Mouse (Mus musculus): ENCODE measurements around the gene Dmpk. TPM values are rescaled to one million over a fixed set of nuclear protein-coding genes. Genes with fewer than 3 reads are reported as not detected.
A peak's percentile ranks its signal among the peaks of the same experiment; 100 is the strongest.

The Dmpk gene
- polyA plus RNA-seq, 1 experiment from 2014 or later = 8.7 TPM

- DNase-seq (ENCODE audit: low spot score) = peak; percentile 65
- no peaks in the 10 kb centered on the region for H3K9me3 ChIP-seq (replicated peaks)
- H3K36me3 ChIP-seq = peaks cover 77% of the 10 kb centered on the region
- WGBS = 62% methylated on average over 5 of the region's 5 CpGs
- H3K27me3 ChIP-seq (ENCODE audit: low read depth, poor library complexity, severe bottlenecking) = no peaks in the 10 kb centered on the region
- no peak overlapping the region for H3K4me3 ChIP-seq
- no peak overlapping the region for H3K27ac ChIP-seq
- no peaks in the 10 kb centered on the region for H3K4me1 ChIP-seq
Measured at GRCm38 (mm10) chr7:19137380-19137779, 53.7 kb downstream of the Dmpk start.

Small RNAs within 50 kb of the gene (microRNA-seq; reads per million reads assigned to microRNA genes)
- gene Mir3100 = not detected

Other genes starting within 250 kb of the Dmpk start
- gene Mill2, start 243.9 kb upstream of the Dmpk start, polyA plus RNA-seq (2016; fragmentation: Nextera tagmentation; extraction: Ambion mirVana) = not detected in 2 replicates
- 0.33 and 0.58 TPM in 2 replicates for gene Pglyrp1, start 212.5 kb upstream of the Dmpk start, polyA plus RNA-seq (2016; fragmentation: Nextera tagmentation; extraction: Ambion mirVana)
- gene Ccdc61, start 173.4 kb upstream of the Dmpk start, polyA plus RNA-seq (2016; fragmentation: Nextera tagmentation; extraction: Ambion mirVana) = 34.1 and 37.6 TPM in 2 replicates
- 0.23 and 0.28 TPM in 2 replicates for gene Nova2, start 158.0 kb upstream of the Dmpk start, polyA plus RNA-seq (2016; fragmentation: Nextera tagmentation; extraction: Ambion mirVana)
- not detected in 2 replicates for gene Nanos2, start 96.4 kb upstream of the Dmpk start, polyA plus RNA-seq (2016; fragmentation: Nextera tagmentation; extraction: Ambion mirVana)
- gene Mypop, start 92.6 kb upstream of the Dmpk start, polyA plus RNA-seq (2016; fragmentation: Nextera tagmentation; extraction: Ambion mirVana) = 3.4 and 4.0 TPM in 2 replicates
- gene Irf2bp1, start 79.8 kb upstream of the Dmpk start, polyA plus RNA-seq (2016; fragmentation: Nextera tagmentation; extraction: Ambion mirVana) = 30.8 and 34.4 TPM in 2 replicates
- not detected in 2 replicates for gene Foxa3, start 60.3 kb upstream of the Dmpk start, polyA plus RNA-seq (2016; fragmentation: Nextera tagmentation; extraction: Ambion mirVana)
- gene Sympk, start 59.5 kb upstream of the Dmpk start, polyA plus RNA-seq (2016; fragmentation: Nextera tagmentation; extraction: Ambion mirVana) = 50.4 and 54.6 TPM in 2 replicates
- gene Rsph6a, start 29.2 kb upstream of the Dmpk start, polyA plus RNA-seq (2016; fragmentation: Nextera tagmentation; extraction: Ambion mirVana) = not detected in 2 replicates
- 20.0 and 21.4 TPM in 2 replicates for gene Dmwd, start 7.6 kb upstream of the Dmpk start, polyA plus RNA-seq (2016; fragmentation: Nextera tagmentation; extraction: Ambion mirVana)
- 5.7 and 7.5 TPM in 2 replicates for gene Six5, start 10.7 kb downstream of the Dmpk start, polyA plus RNA-seq (2016; fragmentation: Nextera tagmentation; extraction: Ambion mirVana)
- gene Gm4969, start 34.5 kb downstream of the Dmpk start, polyA plus RNA-seq (2016; fragmentation: Nextera tagmentation; extraction: Ambion mirVana) = 1.1 and 2.2 TPM in 2 replicates
- gene Fbxo46, start 36.0 kb downstream of the Dmpk start, polyA plus RNA-seq (2016; fragmentation: Nextera tagmentation; extraction: Ambion mirVana) = 15.2 and 19.6 TPM in 2 replicates
- gene Qpctl, start 65.4 kb downstream of the Dmpk start, polyA plus RNA-seq (2016; fragmentation: Nextera tagmentation; extraction: Ambion mirVana) = 12.5 and 14.4 TPM in 2 replicates
- 176 and 199 TPM in 2 replicates for gene Snrpd2, start 65.9 kb downstream of the Dmpk start, polyA plus RNA-seq (2016; fragmentation: Nextera tagmentation; extraction: Ambion mirVana)
- 0.06 and 0.09 TPM in 2 replicates for gene Gipr, start 82.3 kb downstream of the Dmpk start, polyA plus RNA-seq (2016; fragmentation: Nextera tagmentation; extraction: Ambion mirVana)
- gene Eml2, start 92.6 kb downstream of the Dmpk start, polyA plus RNA-seq (2016; fragmentation: Nextera tagmentation; extraction: Ambion mirVana) = 3.2 and 6.4 TPM in 2 replicates
- 6.5 and 8.5 TPM in 2 replicates for gene Gpr4, start 128.7 kb downstream of the Dmpk start, polyA plus RNA-seq (2016; fragmentation: Nextera tagmentation; extraction: Ambion mirVana)
- 45.7 and 48.7 TPM in 2 replicates for gene Opa3, start 144.5 kb downstream of the Dmpk start, polyA plus RNA-seq (2016; fragmentation: Nextera tagmentation; extraction: Ambion mirVana)
- 68.1 and 75.7 TPM in 2 replicates for gene Vasp, start 188.0 kb downstream of the Dmpk start, polyA plus RNA-seq (2016; fragmentation: Nextera tagmentation; extraction: Ambion mirVana)
- gene Ppm1n, start 196.2 kb downstream of the Dmpk start, polyA plus RNA-seq (2016; fragmentation: Nextera tagmentation; extraction: Ambion mirVana) = 0.16 and 0.39 TPM in 2 replicates
- 5.5 and 5.6 TPM in 2 replicates for gene Rtn2, start 198.8 kb downstream of the Dmpk start, polyA plus RNA-seq (2016; fragmentation: Nextera tagmentation; extraction: Ambion mirVana)
- gene Fosb, start 226.2 kb downstream of the Dmpk start, polyA plus RNA-seq (2016; fragmentation: Nextera tagmentation; extraction: Ambion mirVana) = 0.04 and 0.11 TPM in 2 replicates

Measured in limb, embryonic 10.5 days (tissue).